Mouse (Mus musculus): ENCODE data around the gene Ift52. TPM values are rescaled to one million over a fixed set of nuclear protein-coding genes. Genes with fewer than 3 reads are reported as not detected.

Gene Ift52
- polyA plus RNA-seq, 1 experiment from 2014 or later, result 58.6 TPM

- ATAC-seq (ENCODE audit: low FRiP score) (0 out of 2 replicates have a peak, but pooled peaks have one; percentile 22), DNase-seq (ENCODE audit: low spot score, missing footprints) (no peak)
- 84% methylated on average over 3 of the region's 3 CpGs for WGBS
- no peak overlapping the region for H3K9ac ChIP-seq (ENCODE audit: low read length)
- no peaks in the 10 kb centered on the region for H3K9me3 ChIP-seq (ENCODE audit: control insufficient read depth, low read length)
- no peak overlapping the region for H3K4me2 ChIP-seq
- H3K4me3 ChIP-seq (ENCODE audit: low read depth, low read length), result no peak overlapping the region
- no peak overlapping the region for H3K27ac ChIP-seq (ENCODE audit: low read depth, low read length)
- H3K36me3 ChIP-seq (ENCODE audit: control insufficient read depth, insufficient read depth, low read length), result peaks cover 16% of the 10 kb centered on the region; the same call in 1 of the 2 replicates
- H3K4me1 ChIP-seq (ENCODE audit: control insufficient read depth, insufficient read depth, low read length), result no peaks in the 10 kb centered on the region
- H3K27me3 ChIP-seq (ENCODE audit: control insufficient read depth, insufficient read depth, low read length), result no peaks in the 10 kb centered on the region
Measured at GRCm38 (mm10) chr2:163075234-163075633, 58.1 kb downstream of the Ift52 start.

- WGBS, result 96% methylated on average over 4 of the region's 4 CpGs
- no peaks in the 10 kb centered on the region for H3K9me3 ChIP-seq (ENCODE audit: control insufficient read depth, low read length)
Measured at GRCm38 (mm10) chr2:163079041-163079440, 61.9 kb downstream of the Ift52 start.

GRCm38 (mm10) chr2:163082591-163082990 is 65.4 kb downstream of the Ift52 start:
- no peak overlapping the region for H3K4me3 ChIP-seq (ENCODE audit: low read depth, low read length)
- H3K27me3 ChIP-seq (ENCODE audit: control insufficient read depth, insufficient read depth, low read length), result no peaks in the 10 kb centered on the region
- H3K4me2 ChIP-seq, result no peak overlapping the region
- WGBS, result 87% methylated on average over 5 of the region's 5 CpGs
- no peak overlapping the region for H3K9ac ChIP-seq (ENCODE audit: low read length)
- DNase-seq (ENCODE audit: low spot score, missing footprints), result peak; percentile 14
- no peaks in the 10 kb centered on the region for H3K4me1 ChIP-seq (ENCODE audit: control insufficient read depth, insufficient read depth, low read length)
- no peaks in the 10 kb centered on the region for H3K9me3 ChIP-seq (ENCODE audit: control insufficient read depth, low read length)
- H3K27ac ChIP-seq (ENCODE audit: low read depth, low read length), result no peak overlapping the region
- H3K36me3 ChIP-seq (ENCODE audit: control insufficient read depth, insufficient read depth, low read length), result peaks cover 10% of the 10 kb centered on the region; the same call in 1 of the 2 replicates
- no peak for ATAC-seq (ENCODE audit: low FRiP score)

More at GRCm38 (mm10) chr2:163079041-163079440, 61.9 kb downstream of the Ift52 start:
- Histone ChIP-seq H3K4me3 (ENCODE audit: low read depth, low read length) (no peak overlapping the region), H3K9ac (ENCODE audit: low read length) (no peak overlapping the region), H3K27me3 (ENCODE audit: control insufficient read depth, insufficient read depth, low read length) (no peaks in the 10 kb centered on the region), H3K36me3 (ENCODE audit: control insufficient read depth, insufficient read depth, low read length) (peaks cover 13% of the 10 kb centered on the region; the same call in 1 of the 2 replicates), H3K4me2 (no peak overlapping the region), H3K4me1 (ENCODE audit: control insufficient read depth, insufficient read depth, low read length) (no peaks in the 10 kb centered on the region), H3K27ac (ENCODE audit: low read depth, low read length) (no peak overlapping the region)
- ATAC-seq (ENCODE audit: low FRiP score) (no peak), DNase-seq (ENCODE audit: low spot score, missing footprints) (peak; percentile 72)

- peaks cover 4% of the 10 kb centered on the region; the same call in 1 of the 2 replicates for H3K36me3 ChIP-seq (ENCODE audit: control insufficient read depth, insufficient read depth, low read length)
- H3K4me3 ChIP-seq (ENCODE audit: low read depth, low read length), result no peak overlapping the region
- H3K4me2 ChIP-seq, result no peak overlapping the region
- ATAC-seq (ENCODE audit: low FRiP score), result no peak
- no peaks in the 10 kb centered on the region for H3K4me1 ChIP-seq (ENCODE audit: control insufficient read depth, insufficient read depth, low read length)
- peak; percentile 54 for DNase-seq (ENCODE audit: low spot score, missing footprints)
- H3K9me3 ChIP-seq (ENCODE audit: control insufficient read depth, low read length), result no peaks in the 10 kb centered on the region
- H3K27ac ChIP-seq (ENCODE audit: low read depth, low read length), result no peak overlapping the region
- no peak overlapping the region for H3K9ac ChIP-seq (ENCODE audit: low read length)
- WGBS, result 91% methylated on average over 3 of the region's 3 CpGs
- H3K27me3 ChIP-seq (ENCODE audit: control insufficient read depth, insufficient read depth, low read length), result no peaks in the 10 kb centered on the region
Measured at GRCm38 (mm10) chr2:163084519-163084918, 67.4 kb downstream of the Ift52 start.

GRCm38 (mm10) chr2:163085047-163085446 is 67.9 kb downstream of the Ift52 start:
- ATAC-seq (ENCODE audit: low FRiP score) (no peak), DNase-seq (ENCODE audit: low spot score, missing footprints) (peak; percentile 53)
- Histone ChIP-seq H3K4me1 (ENCODE audit: control insufficient read depth, insufficient read depth, low read length) (no peaks in the 10 kb centered on the region), H3K9ac (ENCODE audit: low read length) (no peak overlapping the region), H3K36me3 (ENCODE audit: control insufficient read depth, insufficient read depth, low read length) (peaks cover 4% of the 10 kb centered on the region; the same call in 1 of the 2 replicates), H3K9me3 (ENCODE audit: control insufficient read depth, low read length) (no peaks in the 10 kb centered on the region), H3K4me2 (no peak overlapping the region), H3K4me3 (ENCODE audit: low read depth, low read length) (no peak overlapping the region), H3K27ac (ENCODE audit: low read depth, low read length) (no peak overlapping the region), H3K27me3 (ENCODE audit: control insufficient read depth, insufficient read depth, low read length) (no peaks in the 10 kb centered on the region)
- WGBS, result 92% methylated on average over 6 of the region's 6 CpGs

GRCm38 (mm10) chr2:163086561-163086960 is 69.4 kb downstream of the Ift52 start:
- no peaks in the 10 kb centered on the region; the same call in 1 of the 2 replicates for H3K9me3 ChIP-seq (ENCODE audit: control insufficient read depth, low read length)
- H3K4me2 ChIP-seq, result no peak overlapping the region
- ATAC-seq (ENCODE audit: low FRiP score) (no peak), DNase-seq (ENCODE audit: low spot score, missing footprints) (peak; percentile 61)
- no peak overlapping the region for H3K27ac ChIP-seq (ENCODE audit: low read depth, low read length)
- H3K27me3 ChIP-seq (ENCODE audit: control insufficient read depth, insufficient read depth, low read length), result no peaks in the 10 kb centered on the region
- H3K4me3 ChIP-seq (ENCODE audit: low read depth, low read length), result no peak overlapping the region
- no peaks in the 10 kb centered on the region for H3K4me1 ChIP-seq (ENCODE audit: control insufficient read depth, insufficient read depth, low read length)
- no peaks in the 10 kb centered on the region for H3K36me3 ChIP-seq (ENCODE audit: control insufficient read depth, insufficient read depth, low read length)
- WGBS, result 88% methylated on average over 8 of the region's 8 CpGs
- H3K9ac ChIP-seq (ENCODE audit: low read length), result no peak overlapping the region

- H3K27me3 ChIP-seq (ENCODE audit: control insufficient read depth, insufficient read depth, low read length), result no peaks in the 10 kb centered on the region
- no peaks in the 10 kb centered on the region for H3K4me1 ChIP-seq (ENCODE audit: control insufficient read depth, insufficient read depth, low read length)
- H3K9me3 ChIP-seq (ENCODE audit: control insufficient read depth, low read length), result no peaks in the 10 kb centered on the region; the same call in 1 of the 2 replicates
- 90% methylated on average over 9 of the region's 9 CpGs for WGBS
- no peak within 1 kb of the TSS for H3K9ac ChIP-seq (ENCODE audit: low read length)
- no peak within 1 kb of the TSS for H3K4me2 ChIP-seq
- H3K27ac ChIP-seq (ENCODE audit: low read depth, low read length), result no peak within 1 kb of the TSS
- DNase-seq (ENCODE audit: low spot score, missing footprints) (peak; percentile 21), ATAC-seq (ENCODE audit: low FRiP score) (no peak)
- no peak within 1 kb of the TSS for H3K4me3 ChIP-seq (ENCODE audit: low read depth, low read length)
- H3K36me3 ChIP-seq (ENCODE audit: control insufficient read depth, insufficient read depth, low read length), result no peaks in the 10 kb centered on the region
Measured at GRCm38 (mm10) chr2:163087728-163088127, 70.6 kb downstream of the Ift52 start, which contains the start of gene Gtsf1l. Gene Gtsf1l, minus strand, starts transcription at chr2:163087855.

GRCm38 (mm10) chr2:163089475-163090123 is 72.4 kb downstream of the Ift52 start:
- Histone ChIP-seq H3K4me2 (no peak overlapping the region), H3K4me1 (ENCODE audit: control insufficient read depth, insufficient read depth, low read length) (no peaks in the 10 kb centered on the region), H3K36me3 (ENCODE audit: control insufficient read depth, insufficient read depth, low read length) (no peaks in the 10 kb centered on the region), H3K4me3 (ENCODE audit: low read depth, low read length) (no peak overlapping the region), H3K9me3 (ENCODE audit: control insufficient read depth, low read length) (no peaks in the 10 kb centered on the region; the same call in 1 of the 2 replicates), H3K9ac (ENCODE audit: low read length) (no peak overlapping the region), H3K27me3 (ENCODE audit: control insufficient read depth, insufficient read depth, low read length) (no peaks in the 10 kb centered on the region), H3K27ac (ENCODE audit: low read depth, low read length) (no peak overlapping the region)
- ATAC-seq (ENCODE audit: low FRiP score) (no peak), DNase-seq (ENCODE audit: low spot score, missing footprints) (peak; percentile 85)
- 80% methylated on average over 5 of the region's 5 CpGs for WGBS

GRCm38 (mm10) chr2:163094909-163095308 is 77.8 kb downstream of the Ift52 start:
- WGBS, result 93% methylated on average over 10 of the region's 10 CpGs
- Histone ChIP-seq H3K4me1 (ENCODE audit: control insufficient read depth, insufficient read depth, low read length) (no peaks in the 10 kb centered on the region), H3K27me3 (ENCODE audit: control insufficient read depth, insufficient read depth, low read length) (no peaks in the 10 kb centered on the region; the same call in 1 of the 2 replicates), H3K9me3 (ENCODE audit: control insufficient read depth, low read length) (no peaks in the 10 kb centered on the region; the same call in 1 of the 2 replicates), H3K9ac (ENCODE audit: low read length) (no peak overlapping the region), H3K4me3 (ENCODE audit: low read depth, low read length) (no peak overlapping the region), H3K4me2 (no peak overlapping the region), H3K27ac (ENCODE audit: low read depth, low read length) (no peak overlapping the region), H3K36me3 (ENCODE audit: control insufficient read depth, insufficient read depth, low read length) (no peaks in the 10 kb centered on the region)
- no peak for DNase-seq (ENCODE audit: low spot score, missing footprints)
- no peak for ATAC-seq (ENCODE audit: low FRiP score)
